17 mouse cellular contexts compared by ENCODE assay signal in genomic region chr4:102316699-102317285, GRCm38 (mm10).
"Had no signal": no experiment of that assay in that cellular context is flagged by ENCODE, and none has a peak within 500 bp of the region (broad histone marks: within the 10 kb centered on the region; RNA-seq: fewer than 3 reads in every experiment).

No protein-coding gene starts in this region.

- H3K36me3 ChIP-seq: limb, embryonic 12.5 days; limb, embryonic 15.5 days; midbrain, embryonic 12.5 days; midbrain, embryonic 15.5 days; neural tube, embryonic 12.5 days; neural tube, embryonic 15.5 days had no signal

- H3K9ac ChIP-seq: limb, embryonic 12.5 days; limb, embryonic 15.5 days; liver, embryonic 14.5 days; liver, postnatal 0 days; lung, embryonic 14.5 days; midbrain, embryonic 12.5 days; midbrain, embryonic 15.5 days; neural tube, embryonic 12.5 days; neural tube, embryonic 15.5 days had no signal

- H3K9me3 ChIP-seq: limb, embryonic 12.5 days; limb, embryonic 15.5 days; midbrain, embryonic 12.5 days; midbrain, embryonic 15.5 days; neural tube, embryonic 12.5 days; neural tube, embryonic 15.5 days had no signal

- ATAC-seq: liver, postnatal 0 days; lung, postnatal 0 days; midbrain, embryonic 15.5 days had no signal

- DNase-seq: left cerebral cortex, postnatal 4 days; liver, postnatal 0 days; right cerebral cortex, adult 18-20 months; right cerebral cortex, postnatal 14 days; right cerebral cortex, postnatal 4 days; thymus, postnatal 25 days had no signal

- H3K4me3 ChIP-seq: limb, embryonic 12.5 days; limb, embryonic 15.5 days; midbrain, embryonic 12.5 days; midbrain, embryonic 15.5 days; neural tube, embryonic 12.5 days; neural tube, embryonic 15.5 days had no signal

- H3K27ac ChIP-seq: limb, embryonic 12.5 days; limb, embryonic 15.5 days; liver, embryonic 14.5 days; macrophage; midbrain, embryonic 12.5 days; midbrain, embryonic 15.5 days; neural tube, embryonic 12.5 days; neural tube, embryonic 15.5 days had no signal

- H3K27me3 ChIP-seq: limb, embryonic 12.5 days; limb, embryonic 15.5 days; midbrain, embryonic 12.5 days; midbrain, embryonic 15.5 days; neural tube, embryonic 12.5 days; neural tube, embryonic 15.5 days had no signal

- H3K4me1 ChIP-seq: limb, embryonic 12.5 days; limb, embryonic 15.5 days; midbrain, embryonic 12.5 days; midbrain, embryonic 15.5 days; neural tube, embryonic 12.5 days; neural tube, embryonic 15.5 days had no signal

- H3K4me2 ChIP-seq: limb, embryonic 12.5 days; limb, embryonic 15.5 days; liver, embryonic 11.5 days; lung, embryonic 14.5 days; midbrain, embryonic 12.5 days; midbrain, embryonic 15.5 days; neural tube, embryonic 12.5 days; neural tube, embryonic 15.5 days had no signal
